Mouse (Mus musculus) left cerebral cortex, adult 9 months (tissue): Measurements from ENCODE around the gene Nlrp4c.
A peak's percentile ranks its signal among the peaks of the same experiment; 100 is the strongest.
"Not testable (repeated sequence)": the region's sequence is repeated elsewhere in the genome, so short reads cannot be mapped to it uniquely, and the experiment has no call there.

Experiments used
- DNase-seq, 2 experiments: peaks; one replicate each; pipeline ENCODE4 v3.0.0; 2022; ENCODE audit warnings: low spot score in 2 of 2

Gene Nlrp4c

DNA sequence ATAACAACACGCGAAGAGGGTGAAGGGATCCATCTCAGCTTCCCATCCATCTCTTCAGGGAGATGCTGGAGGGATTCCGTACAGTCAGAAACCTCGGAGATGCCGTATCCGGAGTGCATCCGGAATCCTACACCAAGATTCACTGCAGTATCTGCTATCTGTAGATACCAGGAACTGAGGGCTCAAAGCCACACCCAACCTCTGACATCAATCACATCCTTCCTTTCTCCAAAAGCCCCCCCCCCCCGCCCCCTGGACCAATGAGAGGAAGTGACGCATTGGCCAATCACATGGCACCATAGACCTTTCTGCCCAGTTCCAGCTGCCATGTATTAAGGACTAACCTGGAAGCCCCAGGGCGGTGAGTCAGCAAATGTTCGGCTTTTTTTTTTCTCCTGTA, at the start of gene Nlrp4c:
Gene Nlrp4c (plus strand): TSS at position 301 of the 400 bp plus-strand sequence.
- DNase-seq: no peak

DNA sequence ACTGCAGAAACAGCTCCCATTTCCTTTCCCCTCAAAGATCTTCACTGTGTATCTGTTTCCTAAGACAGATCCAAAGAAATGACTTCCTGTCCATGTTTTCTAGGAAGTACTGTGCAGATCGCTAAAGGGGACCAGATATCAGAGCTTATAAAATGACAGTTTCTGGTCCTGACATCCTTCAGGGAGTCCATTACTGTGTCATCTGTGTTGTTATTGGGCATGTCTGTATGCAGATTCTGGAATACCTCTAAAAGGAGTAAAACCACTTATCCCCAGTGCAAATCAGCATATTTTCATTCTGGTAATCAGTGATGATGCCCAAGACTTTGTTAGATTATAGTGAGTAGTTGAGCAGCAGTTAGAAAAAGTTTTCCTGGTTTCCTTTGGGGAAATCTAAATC, 34.1 kb upstream of the Nlrp4c start, which contains the start of gene Vmn1r65:
Gene Vmn1r65 (minus strand): TSS at position 101 of the 400 bp plus-strand sequence.
- no peak for DNase-seq

DNA sequence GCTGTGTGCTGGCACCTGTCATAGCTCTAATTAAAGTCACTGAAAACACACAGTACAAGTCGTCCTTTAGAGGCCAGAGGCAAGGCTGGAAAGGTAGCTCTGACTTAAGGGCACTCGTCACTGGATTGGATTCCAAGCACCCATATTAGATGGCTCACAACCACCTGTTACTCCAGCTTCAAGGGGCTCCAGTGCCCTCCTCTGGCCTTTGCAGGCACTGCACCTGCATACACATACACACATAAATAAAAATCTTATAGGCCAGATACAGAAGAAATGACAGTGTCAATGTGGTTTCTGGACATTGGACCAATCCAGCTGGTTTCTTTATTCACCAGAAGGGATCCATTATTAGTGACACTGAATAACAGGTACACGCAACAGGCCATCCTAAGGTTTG, 74.5 kb downstream of the Nlrp4c start:
- no peak for DNase-seq

DNA sequence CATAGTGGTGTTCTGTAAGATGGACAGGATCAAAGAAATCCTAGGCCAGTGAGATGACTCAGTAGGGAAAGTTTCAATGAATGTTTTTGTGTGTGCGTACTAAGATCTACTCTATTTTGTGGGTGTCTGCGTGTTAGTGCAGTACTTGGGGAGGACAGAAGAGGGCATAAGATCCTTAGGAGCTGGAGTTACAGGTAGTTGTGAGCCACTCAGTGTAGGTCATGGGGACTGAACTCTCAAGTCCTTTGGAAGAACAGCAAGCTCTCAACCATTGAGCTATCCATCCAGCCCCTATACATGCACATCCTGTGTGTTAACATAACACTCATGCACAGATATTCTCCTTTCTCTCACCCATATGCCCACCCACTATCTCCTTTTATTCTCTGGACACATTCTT, 75.1 kb downstream of the Nlrp4c start:
- DNase-seq: not testable (repeated sequence)

DNA sequence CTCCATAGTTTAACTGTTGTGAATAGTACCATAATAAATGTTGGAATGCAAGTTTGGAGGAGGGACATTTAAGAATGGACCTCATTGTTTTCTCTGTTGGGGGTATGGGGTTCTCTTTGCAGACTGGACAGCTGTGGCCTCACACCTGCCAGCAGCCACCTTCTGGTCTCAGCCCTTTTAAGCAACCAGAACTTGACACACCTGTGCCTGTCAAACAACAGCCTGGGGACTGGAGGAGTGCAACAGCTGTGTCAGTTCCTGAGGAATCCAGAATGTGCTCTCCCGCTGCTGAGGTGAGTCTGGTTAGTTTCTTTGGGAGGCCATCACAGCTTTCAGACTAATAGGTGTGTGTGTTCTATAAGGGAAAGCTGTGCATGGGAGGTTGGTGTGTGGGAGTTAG, 76.2 kb downstream of the Nlrp4c start:
- DNase-seq: not testable (repeated sequence)

DNA sequence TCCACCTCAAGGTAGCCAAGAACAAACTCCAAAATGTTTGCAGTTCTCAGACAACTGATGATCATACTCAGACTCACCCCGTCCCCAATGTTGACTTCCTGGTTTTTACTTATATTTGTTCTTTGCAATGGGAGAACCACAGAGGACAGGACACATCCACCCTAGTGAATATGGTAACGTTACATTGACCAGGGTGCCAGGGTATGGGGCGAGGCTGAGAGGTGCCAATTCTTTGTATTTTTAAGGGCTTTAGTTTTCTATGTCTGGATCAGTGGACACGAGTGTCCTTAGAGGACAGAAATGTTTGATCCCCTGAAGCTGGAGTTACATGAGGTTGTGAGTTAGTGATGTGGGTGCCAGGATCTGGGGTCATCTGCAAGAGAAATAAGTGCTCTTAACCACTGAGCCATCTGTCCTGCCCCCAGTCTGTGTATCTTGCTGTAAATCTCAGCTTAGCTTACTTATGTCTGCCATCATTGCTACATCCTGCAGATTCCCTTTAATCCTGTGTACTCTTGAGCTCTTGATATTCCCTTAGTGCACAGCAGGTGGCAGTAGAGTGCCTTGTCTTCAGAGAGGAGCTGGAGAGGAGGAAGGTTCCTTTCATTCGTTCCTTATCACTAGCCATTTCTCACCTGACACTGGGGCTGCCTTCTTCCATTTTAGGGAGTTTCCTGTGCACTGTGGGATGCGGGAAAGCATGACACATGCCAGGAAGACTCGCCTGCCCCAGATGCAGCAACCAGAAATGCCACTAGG, 81.9 kb downstream of the Nlrp4c start:
- DNase-seq: peak; percentile 69 to 92

DNA sequence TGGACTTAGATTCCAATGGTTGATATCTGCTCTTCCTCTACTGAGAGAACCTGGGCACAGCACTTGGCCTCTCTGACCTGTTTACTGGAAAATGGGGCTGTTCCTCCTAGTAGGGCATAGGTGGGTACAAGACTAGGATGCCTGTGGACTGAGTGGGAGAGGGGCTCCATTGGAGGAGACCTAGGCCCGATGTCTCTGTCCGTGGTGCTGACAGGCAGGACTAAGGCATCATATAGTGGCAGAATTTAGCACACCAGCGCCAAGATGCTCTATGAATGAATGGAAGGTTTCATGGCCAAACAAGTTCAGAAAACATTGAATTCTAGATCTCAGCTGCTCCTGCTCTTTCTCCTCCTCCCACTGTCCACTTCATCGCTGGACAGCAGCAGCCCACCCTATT, 85.4 kb downstream of the Nlrp4c start:
- DNase-seq: no peak

DNA sequence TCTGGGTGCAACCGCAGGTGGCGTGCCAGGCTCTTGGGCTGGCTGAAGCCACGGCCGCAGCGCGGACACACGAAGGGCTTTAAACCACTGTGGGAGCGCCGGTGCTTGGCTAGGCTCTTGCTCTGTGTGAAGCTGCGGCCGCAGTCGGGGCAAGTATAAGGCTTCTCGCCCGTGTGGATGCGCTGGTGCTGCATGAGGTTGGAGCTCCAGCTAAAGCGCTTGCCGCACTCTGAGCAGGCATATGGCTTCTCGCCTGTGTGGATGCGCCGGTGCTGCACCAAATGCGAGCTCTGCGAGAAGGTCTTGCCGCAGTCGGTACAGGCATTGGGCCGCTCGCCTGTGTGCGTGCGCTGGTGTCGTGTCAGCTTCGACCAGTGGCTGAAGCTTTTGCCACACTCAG, 87.7 kb downstream of the Nlrp4c start:
- DNase-seq: no peak

DNA sequence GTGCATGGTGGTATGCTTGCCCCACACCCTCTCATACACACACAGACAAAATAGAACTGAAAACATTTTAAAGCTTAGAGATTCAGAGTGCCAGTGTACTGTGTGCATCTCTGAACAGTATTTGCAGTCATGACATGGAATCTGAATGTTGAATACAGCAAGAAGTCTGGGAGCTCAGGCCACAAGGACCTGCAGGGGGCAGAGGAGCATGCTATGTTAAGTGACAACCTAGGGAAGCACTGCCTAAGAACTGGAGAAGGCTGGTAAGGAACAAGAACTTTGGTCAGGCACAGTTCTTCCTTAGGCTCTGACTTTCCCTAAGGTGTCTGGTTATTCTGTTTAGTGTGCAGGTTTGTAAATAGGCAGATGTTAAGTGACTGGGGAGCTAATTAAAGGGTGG, 91.5 kb downstream of the Nlrp4c start:
- no peak for DNase-seq

DNA sequence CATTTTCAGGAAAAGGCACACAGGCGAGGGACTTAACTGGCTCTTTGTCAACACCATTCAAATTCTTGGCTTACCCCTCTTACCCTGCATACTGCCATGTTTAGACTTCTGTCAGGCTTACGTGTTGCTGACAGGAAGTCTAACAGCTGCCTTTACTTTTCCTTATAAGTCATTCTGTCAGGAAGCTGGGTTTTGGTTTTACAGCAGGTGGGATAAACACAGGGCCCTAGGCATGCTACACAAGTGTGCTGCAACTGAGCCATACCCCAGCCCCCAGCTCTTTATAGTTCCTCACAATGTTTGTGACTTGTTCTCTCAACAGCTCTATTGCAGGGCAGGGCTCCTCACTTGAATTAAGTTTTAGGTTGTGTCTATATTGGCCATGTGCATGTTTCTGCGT, 94.3 kb downstream of the Nlrp4c start:
- DNase-seq: no peak

DNA sequence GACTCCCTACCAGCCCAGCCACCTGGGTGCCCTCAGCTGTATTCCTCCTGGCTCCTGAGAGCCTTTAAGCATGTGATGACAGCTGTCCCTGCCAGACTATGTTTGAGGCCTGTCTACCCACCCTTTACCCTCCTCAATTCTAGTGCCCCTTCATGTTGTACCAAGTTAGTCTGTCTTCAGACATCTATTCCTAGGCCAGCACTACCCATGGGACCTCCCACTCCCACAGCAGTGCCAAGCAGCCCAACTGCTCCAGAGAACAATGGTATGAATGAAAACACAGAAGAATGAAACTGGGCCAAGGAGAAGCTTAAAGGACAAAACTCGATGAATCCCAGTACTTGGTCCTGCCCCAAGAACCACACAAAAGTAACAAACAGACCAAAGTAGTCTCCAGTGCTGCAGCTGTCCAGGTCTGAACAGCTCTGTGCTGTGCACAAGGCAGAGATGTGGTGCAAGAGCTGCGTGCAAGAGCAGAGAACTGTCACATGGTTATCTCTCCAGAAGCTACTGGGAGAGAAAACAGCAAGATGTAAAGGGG, 99.1 kb downstream of the Nlrp4c start:
- no peak for DNase-seq

DNA sequence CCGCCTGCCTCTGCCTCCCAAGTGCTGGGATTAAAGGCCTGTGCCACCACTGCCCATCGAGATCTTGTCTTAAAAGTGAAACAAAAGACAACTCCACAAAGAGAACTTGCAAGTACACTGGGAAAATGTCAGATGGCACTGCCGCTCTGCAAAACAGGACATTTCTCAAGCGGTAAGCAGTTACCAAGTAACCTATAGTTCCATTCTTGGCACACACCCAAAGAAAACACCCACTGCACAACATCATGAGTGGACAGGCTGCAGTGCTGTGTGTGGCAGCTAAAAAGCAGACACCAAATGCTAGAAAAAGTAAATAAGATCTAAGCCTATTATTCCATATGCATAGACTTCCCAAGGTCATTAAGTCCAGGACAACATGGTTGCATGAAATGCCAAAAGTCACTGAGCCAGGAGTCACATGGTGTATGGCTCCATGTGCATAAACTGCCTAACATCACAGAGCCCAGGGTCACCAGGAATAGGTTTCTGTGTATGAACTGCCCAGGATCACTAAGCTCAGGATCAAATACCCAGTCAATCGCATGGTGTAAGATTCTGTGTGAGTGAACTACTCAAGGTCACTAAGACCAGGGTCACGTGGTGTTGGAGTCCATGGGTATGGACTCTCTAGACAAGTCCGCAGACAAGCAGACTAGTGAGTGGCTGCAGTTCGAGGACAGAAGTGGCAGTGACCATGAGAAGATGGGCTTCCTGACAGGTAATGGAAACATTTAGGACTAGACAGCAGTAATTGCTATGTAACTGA, 100.6 kb downstream of the Nlrp4c start:
- DNase-seq: no peak

DNA sequence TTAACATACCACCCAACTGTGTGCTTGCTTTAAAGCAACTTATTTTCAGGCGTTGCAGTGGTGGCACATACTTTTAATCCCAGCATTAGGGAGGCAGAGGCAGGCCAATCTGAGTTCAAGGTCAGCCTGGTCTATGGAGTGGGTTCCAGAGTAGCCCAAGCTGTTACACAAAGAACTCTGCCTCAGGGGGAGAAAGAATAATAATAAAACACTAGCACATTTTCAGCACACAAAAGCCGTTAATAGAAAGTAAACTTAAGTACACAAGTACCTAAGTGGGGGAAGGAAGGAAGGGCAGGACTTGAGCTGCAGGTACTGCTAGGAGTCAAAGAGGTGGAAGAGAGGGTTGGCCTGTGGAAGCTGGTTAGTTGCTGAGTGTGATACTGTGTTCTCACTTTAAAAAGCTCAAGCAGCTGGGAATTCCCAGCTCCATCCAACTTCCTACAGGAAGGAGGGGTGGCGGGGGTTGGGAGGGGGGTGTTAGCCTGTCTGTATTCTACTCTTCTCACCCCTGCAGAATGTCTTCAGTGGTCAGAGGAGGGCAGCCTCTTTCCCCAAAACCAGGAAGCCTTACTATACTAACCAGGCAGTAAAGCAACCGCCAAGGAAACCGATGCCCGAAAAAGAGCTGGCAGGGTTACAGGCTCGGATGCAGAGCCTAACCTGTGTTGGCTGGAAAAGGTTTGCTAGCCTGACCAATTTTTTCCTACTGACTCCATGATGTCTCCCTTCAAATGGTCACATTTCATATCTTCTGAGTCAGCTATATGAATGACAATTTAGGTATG, 101.4 kb downstream of the Nlrp4c start:
- no peak for DNase-seq

DNA sequence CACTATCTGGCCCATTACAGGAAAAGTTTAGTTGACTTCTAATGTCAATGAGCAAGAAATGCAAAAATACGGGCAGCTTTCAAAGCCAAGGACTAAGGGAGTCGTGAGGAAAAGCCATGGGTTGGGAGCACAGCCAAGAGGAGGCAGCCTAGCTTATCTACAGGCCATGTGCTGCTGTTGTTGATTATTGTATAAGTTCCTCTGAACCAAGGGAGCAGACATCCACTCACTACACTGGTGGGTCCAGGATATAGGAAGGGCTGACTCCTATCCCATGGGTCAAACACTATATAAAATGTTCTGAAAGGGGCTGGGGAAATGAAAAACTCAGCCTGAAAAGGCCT, 102.0 kb downstream of the Nlrp4c start:
- no peak for DNase-seq

DNA sequence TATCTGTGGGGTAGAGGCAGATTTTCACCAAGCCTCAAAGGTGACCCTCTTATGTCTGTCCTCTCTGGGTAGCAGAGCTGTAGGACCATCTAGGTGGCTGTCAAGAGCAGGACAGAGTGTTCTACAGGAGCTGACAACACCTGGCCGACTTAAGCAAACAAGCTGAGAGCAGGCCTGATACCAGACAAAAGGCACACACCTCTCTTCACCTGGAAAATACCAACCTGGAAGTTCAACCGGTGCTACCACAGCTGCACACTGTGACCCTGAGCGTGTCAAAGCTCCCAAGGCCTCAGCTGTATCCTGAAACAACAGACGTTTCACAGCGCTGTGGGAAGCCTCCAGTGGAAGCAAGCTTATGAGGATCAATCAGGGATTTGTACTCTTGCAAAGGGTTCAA, 102.7 kb downstream of the Nlrp4c start:
- no peak for DNase-seq

DNA sequence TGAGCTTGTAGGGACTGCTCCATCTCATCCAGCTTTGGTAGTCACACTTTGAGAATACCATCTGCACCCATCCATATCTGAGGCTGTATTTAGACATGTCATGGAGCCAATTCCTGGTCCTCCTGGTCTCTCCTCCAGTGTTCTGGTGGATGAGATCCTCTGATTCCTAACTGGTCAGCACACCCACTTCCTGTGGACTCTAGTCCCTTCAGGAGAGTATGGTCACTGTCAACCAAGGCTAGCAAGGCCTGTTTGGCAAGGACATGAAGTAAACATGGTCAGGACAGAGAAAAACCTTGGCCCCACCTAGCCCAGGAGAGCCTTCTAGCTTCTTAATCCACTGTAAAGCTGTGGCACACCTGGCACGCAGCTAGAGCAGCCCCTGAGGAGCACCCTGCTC, 106.3 kb downstream of the Nlrp4c start:
- DNase-seq: no peak

DNA sequence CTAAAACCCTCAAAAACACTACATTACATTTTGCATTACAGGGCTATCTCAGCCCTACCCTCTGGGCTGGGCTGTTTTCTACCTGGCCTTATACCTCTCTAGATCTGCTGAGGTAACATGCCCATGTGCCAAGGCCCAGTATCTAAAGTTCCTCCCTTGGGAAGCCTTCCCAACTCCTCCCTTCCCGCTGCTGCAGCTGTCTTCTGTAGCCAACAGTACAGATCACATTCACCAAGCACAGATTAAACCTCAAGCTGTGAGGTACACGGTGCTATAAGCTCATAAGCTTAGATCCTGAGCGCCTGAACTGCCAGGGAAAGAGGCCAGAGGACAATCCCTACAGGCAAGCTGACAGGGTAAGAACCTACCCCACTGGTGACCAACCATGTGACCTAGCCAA, 107.1 kb downstream of the Nlrp4c start:
- no peak for DNase-seq

DNA sequence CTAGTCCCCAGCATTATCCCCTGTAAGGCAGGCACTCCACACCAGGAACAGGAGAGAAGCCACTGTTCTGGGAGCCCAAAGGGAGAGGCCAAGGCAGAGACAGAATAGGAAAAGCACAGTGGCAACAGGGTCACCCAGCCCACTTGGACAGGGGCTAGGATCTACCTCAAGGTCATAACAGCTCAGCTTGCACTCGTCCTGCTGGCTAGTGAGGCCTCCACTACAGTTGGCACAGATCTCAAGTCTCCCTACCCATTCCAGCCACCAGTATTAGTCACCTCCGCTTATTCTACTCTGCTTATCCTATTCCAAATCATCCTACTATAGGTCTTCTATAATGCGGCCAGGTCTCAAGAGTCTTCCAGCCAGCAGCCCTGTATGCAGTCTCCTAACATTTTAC, 108.2 kb downstream of the Nlrp4c start:
- DNase-seq: no peak

DNA sequence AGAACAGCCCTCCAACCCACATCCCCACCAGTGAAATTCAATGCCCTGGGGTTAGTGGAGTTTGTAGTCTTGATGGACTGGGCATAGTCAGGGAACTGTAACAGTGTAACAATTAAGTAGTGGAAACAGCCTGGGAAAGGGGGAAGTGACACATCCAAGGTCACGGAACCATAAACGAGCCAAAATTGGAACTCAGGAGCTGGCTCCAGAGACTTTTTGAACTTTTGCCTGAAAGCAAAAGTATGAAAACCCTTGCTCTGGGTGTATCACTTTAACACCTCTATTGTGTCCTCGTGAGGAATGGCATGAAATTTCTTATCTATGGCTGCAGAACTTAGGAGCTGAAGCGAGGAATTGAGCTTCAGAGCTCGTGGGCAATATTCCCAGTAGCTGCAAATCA, 109.2 kb downstream of the Nlrp4c start:
- DNase-seq: no peak
